Mouse (Mus musculus) gastrocnemius, adult 18-20 months (tissue): ENCODE data around the gene Runx3. TPM values are rescaled to one million over a fixed set of nuclear protein-coding genes. Genes with fewer than 3 reads are reported as not detected.

Experiments
- DNase-seq: peaks from one replicate; pipeline ENCODE4 v3.0.0; 2021; ENCODE audit warnings: low spot score
- total RNA-seq, 2 experiments: library from RNA; stranded (reverse); gene quantifications; 2 replicates each; pipeline ENCODE4 v1.2.3; 2021

The Runx3 gene
- total RNA-seq, 2 experiments from 2014 or later = 0.05 to 0.07 TPM

- DNase-seq = no peak
These were observed 100.2 kb downstream of the Runx3 start for GRCm38 (mm10) chr4:135220641-135221040.

GRCm38 (mm10) chr4:135221632-135222407, 101.4 kb downstream of the Runx3 start:
- DNase-seq = no peak

- no peak for DNase-seq
These were observed 103.4 kb downstream of the Runx3 start for GRCm38 (mm10) chr4:135223808-135224207.

- DNase-seq = no peak
These were observed 105.7 kb downstream of the Runx3 start for GRCm38 (mm10) chr4:135226008-135226667.

Other genes starting within 250 kb of the Runx3 start
- gene Tmem50a, start 205.6 kb upstream of the Runx3 start, total RNA-seq = 10 to 100 TPM; 29.9 to 31.9 TPM
- 100 to 1,000 TPM; 149 to 155 TPM for gene Rsrp1, start 197.1 kb upstream of the Runx3 start, total RNA-seq
- gene Syf2, start 189.8 kb upstream of the Runx3 start, total RNA-seq = 10 to 100 TPM; 43.3 to 43.9 TPM
- gene Clic4, start 152.2 kb downstream of the Runx3 start, total RNA-seq = 10 to 100 TPM; 27.6 to 40.4 TPM
- 10 to 100 TPM; 58.3 to 60.1 TPM for gene Srrm1, start 232.7 kb downstream of the Runx3 start, total RNA-seq